Mouse (Mus musculus): Measurements from ENCODE around the gene A2m. TPM values are rescaled to one million over a fixed set of nuclear protein-coding genes. Genes with fewer than 3 reads are reported as not detected.

A2m gene
- polyA plus RNA-seq (2015; fragmentation: Illumina TruSeq; extraction: RNeasy Lipid Tissue Mini Kit (QIAGEN cat#74804); ENCODE audit: insufficient read depth, low replicate concordance), result 0.68 TPM

GRCm38 (mm10) chr6:121635076-121635475, at the start of gene A2m:
Gene A2m (plus strand): TSS chr6:121635376.

Other genes starting within 250 kb of the A2m start
- gene Iqsec3, start 161.7 kb upstream of the A2m start, polyA plus RNA-seq (2015; fragmentation: Illumina TruSeq; extraction: RNeasy Lipid Tissue Mini Kit (QIAGEN cat#74804); ENCODE audit: insufficient read depth, low replicate concordance), result not detected
- gene Gm7298, start 97.6 kb downstream of the A2m start, polyA plus RNA-seq (2015; fragmentation: Illumina TruSeq; extraction: RNeasy Lipid Tissue Mini Kit (QIAGEN cat#74804); ENCODE audit: insufficient read depth, low replicate concordance), result not detected
- gene Mug1, start 203.2 kb downstream of the A2m start, polyA plus RNA-seq (2015; fragmentation: Illumina TruSeq; extraction: RNeasy Lipid Tissue Mini Kit (QIAGEN cat#74804); ENCODE audit: insufficient read depth, low replicate concordance), result not detected

Measured in spleen, adult 10 weeks (tissue).